Mouse (Mus musculus) ES-E14 (cell line): Measurements from ENCODE around the gene Adgrg5. TPM values are rescaled to one million over a fixed set of nuclear protein-coding genes. Genes with fewer than 3 reads are reported as not detected.

Source experiments
- DNase-seq: peaks from one replicate; pipeline ENCODE4 v3.0.0-alpha.2; 2013; ENCODE audit warnings: low read depth, low spot score
- H3K27ac ChIP-seq: 2 replicates; pipeline ENCODE4 v1.5.1; 2012; ENCODE audit warnings: low read depth, mild to moderate bottlenecking, low read length, moderate library complexity, mixed read lengths; ENCODE audit not compliant: poor library complexity, insufficient read depth, severe bottlenecking
- H3K36me3 ChIP-seq: 2 replicates; pipeline ENCODE4 v1.6.1; 2012; ENCODE audit warnings: mild to moderate bottlenecking, low read length, moderate library complexity, mixed read lengths; ENCODE audit not compliant: control insufficient read depth, poor library complexity, insufficient read depth, severe bottlenecking
- H3K4me1 ChIP-seq, 2 experiments: fragments of 150-350 bp in 1 of 2; sonication (generic) in 1 of 2; 2 replicates each; pipeline ENCODE4 v1.6.1; 2012; ENCODE audit warnings: low read length in 2 of 2, mild to moderate bottlenecking in 1 of 2, mixed read lengths in 1 of 2; ENCODE audit not compliant: control insufficient read depth in 2 of 2, insufficient read depth in 2 of 2, poor library complexity in 1 of 2
- H3K4me3 ChIP-seq, 2 experiments: fragments of 150-350 bp in 1 of 2; sonication (generic) in 1 of 2; 2 replicates each; pipeline ENCODE4 v1.5.1; 2012; ENCODE audit warnings: low read length in 2 of 2, low read depth in 1 of 2, mild to moderate bottlenecking in 1 of 2, mixed read lengths in 1 of 2; ENCODE audit not compliant: insufficient read depth in 1 of 2, poor library complexity in 1 of 2, severe bottlenecking in 1 of 2
- H3K9ac ChIP-seq: 2 replicates; pipeline ENCODE4 v1.6.1; 2012; ENCODE audit warnings: low read depth, mild to moderate bottlenecking, low read length, mixed read lengths; ENCODE audit not compliant: poor library complexity, insufficient read depth, severe bottlenecking
- H3K9me3 ChIP-seq: fragments of 150-350 bp; sonication (generic); 2 replicates; pipeline ENCODE4 v1.6.1; 2012; ENCODE audit warnings: low read depth, mild to moderate bottlenecking, low read length; ENCODE audit not compliant: control insufficient read depth, insufficient read depth
- CHD2 ChIP-seq: IDR thresholded peaks from 2 replicates; pipeline ENCODE4 v1.6.1; 2014; ENCODE audit warnings: mild to moderate bottlenecking, low read depth, low read length, inconsistent platforms
- HCFC1 ChIP-seq: IDR thresholded peaks from 2 replicates; pipeline ENCODE4 v1.6.1; 2012; ENCODE audit warnings: low read length, inconsistent platforms, borderline replicate concordance; ENCODE audit not compliant: insufficient read depth
- MAFK ChIP-seq: IDR thresholded peaks from 2 replicates; pipeline ENCODE4 v1.6.1; 2014; ENCODE audit warnings: mild to moderate bottlenecking, low read depth, low read length, inconsistent platforms; ENCODE audit not compliant: insufficient read depth
- ZC3H11A ChIP-seq: IDR thresholded peaks from 2 replicates; pipeline ENCODE4 v1.6.1; 2012; ENCODE audit warnings: low read depth, mild to moderate bottlenecking, inconsistent platforms, low read length, borderline replicate concordance
- ZNF384 ChIP-seq: IDR thresholded peaks from 2 replicates; pipeline ENCODE4 v1.6.1; 2012; ENCODE audit warnings: low read depth, low read length, inconsistent platforms
- in situ Hi-C, 2 experiments: fragments of 600-800 bp; cut with MboI; formaldehyde crosslinking; loops; one replicate each; pipeline ENCODE4 v1.15.1; 2025; ENCODE audit warnings: low sequenced_read_pairs in 2 of 2, inconsistent platforms in 1 of 2; ENCODE audit not compliant: unreplicated experiment in 2 of 2
- total RNA-seq: library from RNA; depleted of rRNA; stranded (reverse); fragments of 300-350 nt; gene quantifications from 2 replicates; pipeline ENCODE4 v1.2.3, GENCODE M21; 2012

The Adgrg5 gene
- total RNA-seq, 1 experiment = 1.1 TPM

- H3K36me3 ChIP-seq = no peaks in the 10 kb centered on the region
- H3K9me3 ChIP-seq = no peaks in the 10 kb centered on the region
- TF ChIP-seq HCFC1 (no peak), MAFK (no peak), ZNF384 (no peak), CHD2 (no peak), ZC3H11A (no peak)
- H3K27ac ChIP-seq = no peak overlapping the region
- no peak for DNase-seq
- no peak overlapping the region for H3K4me3 ChIP-seq
- H3K4me1 ChIP-seq = peaks cover 0 to 14% of the 10 kb centered on the region in 2 experiments; a peak in 2 of 4 replicates
- in situ Hi-C loops = no loop called here
- no peak overlapping the region for H3K9ac ChIP-seq
Measured at GRCm38 (mm10) chr8:94988619-94989018, 65.1 kb downstream of the Adgrg5 start.

DNA sequence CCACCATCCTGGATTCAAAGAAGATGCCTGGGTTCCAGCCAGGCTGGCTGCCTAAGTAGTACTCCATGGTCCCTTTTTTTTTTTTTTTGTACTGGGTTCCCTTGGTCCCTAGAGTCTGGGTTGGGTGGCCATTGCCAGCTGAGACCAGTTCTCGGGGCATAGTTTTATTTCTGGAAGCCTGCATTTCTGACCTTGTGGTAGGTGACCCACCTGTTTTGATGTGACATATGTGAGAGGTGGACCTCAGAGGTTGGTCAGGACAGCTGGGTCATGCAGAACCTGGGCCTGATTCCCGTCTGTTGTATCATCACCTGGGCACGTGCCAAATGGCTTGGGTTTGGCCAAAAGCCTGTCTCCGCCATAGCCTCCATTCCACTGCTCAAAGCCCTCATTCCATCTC, 66.2 kb downstream of the Adgrg5 start:
- TF ChIP-seq HCFC1 = no peak
- TF ChIP-seq ZC3H11A = no peak
- TF ChIP-seq ZNF384 = no peak
- TF ChIP-seq CHD2 = no peak
- TF ChIP-seq MAFK = no peak
- no peak overlapping the region for H3K4me3 ChIP-seq
- in situ Hi-C loops = no loop called here
- H3K4me1 ChIP-seq = peaks cover 0 to 5% of the 10 kb centered on the region in 2 experiments; a peak in 2 of 4 replicates
- H3K9me3 ChIP-seq = no peaks in the 10 kb centered on the region
- H3K9ac ChIP-seq = no peak overlapping the region
- no peak overlapping the region for H3K27ac ChIP-seq
- no peaks in the 10 kb centered on the region for H3K36me3 ChIP-seq
- no peak for DNase-seq

GRCm38 (mm10) chr8:94990598-94991453, 67.3 kb downstream of the Adgrg5 start:
- Histone ChIP-seq H3K9ac (no peak overlapping the region), H3K36me3 (no peaks in the 10 kb centered on the region), H3K4me1 (peaks cover 0 to 3% of the 10 kb centered on the region in 2 experiments; a peak in 2 of 4 replicates), H3K27ac (no peak overlapping the region), H3K9me3 (no peaks in the 10 kb centered on the region), H3K4me3 (no peak overlapping the region)
- no peak for DNase-seq
- TF ChIP-seq HCFC1 = no peak
- TF ChIP-seq ZC3H11A = no peak
- no peak for TF ChIP-seq ZNF384
- no peak for TF ChIP-seq MAFK
- no peak for TF ChIP-seq CHD2
- in situ Hi-C loops = no loop called here

DNA sequence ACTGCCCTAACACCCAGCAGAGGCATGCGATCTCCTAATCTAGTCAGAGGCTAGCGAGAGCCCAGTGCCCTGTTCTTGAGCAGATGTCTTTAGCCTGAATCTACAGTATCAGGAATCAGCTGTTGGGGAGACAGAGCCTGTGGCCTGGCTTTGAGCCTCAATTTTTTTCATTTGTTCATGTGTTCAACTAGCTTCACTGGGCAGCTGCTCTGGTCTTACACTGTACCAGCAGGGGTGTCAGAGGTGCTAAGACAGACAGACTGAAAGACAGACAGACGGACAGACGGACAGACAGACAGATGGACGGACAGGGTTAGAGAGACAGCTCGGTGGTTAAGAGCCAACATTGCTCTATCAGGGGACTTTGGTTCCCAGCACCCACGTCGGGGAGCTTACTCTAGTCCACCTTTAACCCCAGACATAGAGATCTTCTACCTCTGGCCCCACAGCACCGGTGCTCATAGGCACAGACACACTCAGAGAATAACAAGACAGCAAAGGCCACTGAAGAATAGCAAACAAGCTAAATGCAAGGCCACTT, 68.0 kb downstream of the Adgrg5 start:
- Histone ChIP-seq H3K36me3 (no peaks in the 10 kb centered on the region), H3K4me3 (no peak overlapping the region), H3K27ac (no peak overlapping the region), H3K4me1 (peaks cover 0 to 3% of the 10 kb centered on the region in 2 experiments; a peak in 2 of 4 replicates), H3K9ac (no peak overlapping the region), H3K9me3 (no peaks in the 10 kb centered on the region)
- in situ Hi-C loops = no loop called here
- no peak for DNase-seq
- no peak for TF ChIP-seq ZNF384
- TF ChIP-seq ZC3H11A = no peak
- no peak for TF ChIP-seq MAFK
- TF ChIP-seq HCFC1 = no peak
- no peak for TF ChIP-seq CHD2
